Mouse (Mus musculus): Measurements from ENCODE around the gene Col27a1.

The Col27a1 gene

DNA sequence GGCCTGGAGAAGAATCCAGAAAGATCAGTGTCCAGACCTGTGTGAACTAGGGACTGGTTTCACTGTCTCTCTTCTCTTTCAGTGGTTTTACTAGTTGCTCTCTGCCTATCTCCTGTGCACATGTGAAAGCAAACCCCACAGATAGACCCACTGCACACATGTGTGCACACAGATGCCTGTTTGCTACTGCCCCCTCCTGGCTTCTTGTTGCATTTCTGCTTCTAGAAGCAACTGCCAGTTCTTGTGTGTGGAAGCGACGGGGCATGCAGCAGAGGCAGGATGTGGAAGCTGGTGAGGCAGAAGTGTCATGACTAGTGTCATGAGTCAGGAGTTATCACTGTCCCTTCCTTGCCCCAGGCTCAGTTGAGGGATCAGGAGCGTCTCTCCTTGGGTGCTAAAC, 158.1 kb downstream of the Col27a1 start:
- DNase-seq (ENCODE audit: low read depth, low spot score): peak; percentile 46

DNA sequence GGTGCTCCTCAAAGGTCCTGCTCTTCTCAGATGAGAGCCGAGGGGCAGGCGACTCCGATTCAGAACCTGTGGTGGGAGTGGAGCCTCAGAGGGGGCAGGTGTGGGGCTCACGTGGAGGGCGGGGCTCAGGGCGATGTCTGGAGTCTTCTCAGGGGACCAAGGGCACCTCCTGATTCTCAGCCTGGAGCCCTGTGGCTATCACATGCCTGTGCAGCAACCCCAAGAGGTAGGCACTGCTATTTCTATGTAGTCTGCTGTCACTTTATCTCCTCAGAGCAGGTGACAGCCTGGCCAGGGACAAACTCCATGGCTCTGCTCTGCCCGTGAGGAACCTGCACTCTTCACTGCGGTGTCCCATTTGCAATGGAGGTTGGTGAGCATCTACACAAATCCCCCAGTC, 159.6 kb downstream of the Col27a1 start:
- no peak for DNase-seq (ENCODE audit: low read depth, low spot score)

DNA sequence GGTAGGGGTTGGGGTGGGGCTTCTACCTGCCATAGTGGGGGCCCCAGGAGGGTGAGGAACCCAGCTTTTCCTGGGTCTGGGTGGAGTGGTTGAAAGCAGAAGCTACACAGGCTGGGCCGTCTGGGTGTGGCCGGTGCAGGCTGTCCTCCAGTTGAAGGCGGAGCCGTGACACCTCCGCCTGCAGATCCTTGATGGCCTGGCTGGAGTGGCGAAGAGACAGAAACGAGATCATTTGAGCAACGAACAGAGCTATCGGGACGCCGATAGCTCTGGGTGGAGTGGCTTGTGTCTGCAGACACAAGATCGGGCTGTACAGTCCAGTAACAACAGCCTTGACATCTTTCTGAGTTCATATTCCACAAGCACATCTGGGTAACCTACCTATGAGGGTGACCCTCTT, 160.5 kb downstream of the Col27a1 start:
- no peak for DNase-seq (ENCODE audit: low read depth, low spot score)

DNA sequence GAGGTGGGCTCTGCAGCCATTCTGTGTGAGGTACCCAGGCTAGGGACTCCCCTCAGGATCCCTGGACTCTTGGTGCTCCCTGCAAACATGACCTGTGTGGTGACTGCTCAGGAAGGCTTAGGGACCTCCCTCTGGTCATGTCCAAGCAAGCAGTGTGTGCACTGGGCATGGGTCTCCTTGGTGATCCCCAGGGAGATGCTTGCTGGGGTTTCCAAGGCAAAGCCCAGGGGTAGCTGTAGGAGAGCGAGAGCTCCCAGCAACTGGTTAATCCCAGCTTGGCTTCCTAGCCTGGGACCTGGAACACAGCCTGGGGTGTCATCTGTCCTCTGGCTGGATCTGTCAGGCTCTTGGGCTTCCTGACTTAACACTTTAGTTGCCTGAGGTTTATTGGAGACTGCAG, 161.6 kb downstream of the Col27a1 start:
- no peak for DNase-seq (ENCODE audit: low read depth, low spot score)

DNA sequence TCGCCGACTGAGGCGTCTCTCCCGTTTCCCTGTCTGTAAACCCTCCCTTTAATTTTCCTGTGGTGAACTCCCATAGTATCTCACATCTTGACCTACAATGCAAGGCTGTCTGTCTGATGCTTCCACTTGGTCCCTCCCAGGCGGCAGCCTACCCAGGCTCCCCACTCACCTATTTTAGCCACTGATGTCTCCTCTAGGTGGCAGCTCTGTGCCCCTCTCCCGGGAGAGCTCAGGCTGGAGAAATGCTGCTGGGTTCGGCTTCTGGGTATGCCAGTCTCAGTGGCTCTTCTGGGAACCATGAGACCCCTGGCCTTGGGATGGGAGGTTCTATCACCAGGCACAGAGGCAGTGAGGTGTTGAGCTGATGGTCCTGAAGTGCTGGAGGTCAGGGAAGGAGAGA, 163.7 kb downstream of the Col27a1 start:
- DNase-seq (ENCODE audit: low read depth, low spot score): no peak

DNA sequence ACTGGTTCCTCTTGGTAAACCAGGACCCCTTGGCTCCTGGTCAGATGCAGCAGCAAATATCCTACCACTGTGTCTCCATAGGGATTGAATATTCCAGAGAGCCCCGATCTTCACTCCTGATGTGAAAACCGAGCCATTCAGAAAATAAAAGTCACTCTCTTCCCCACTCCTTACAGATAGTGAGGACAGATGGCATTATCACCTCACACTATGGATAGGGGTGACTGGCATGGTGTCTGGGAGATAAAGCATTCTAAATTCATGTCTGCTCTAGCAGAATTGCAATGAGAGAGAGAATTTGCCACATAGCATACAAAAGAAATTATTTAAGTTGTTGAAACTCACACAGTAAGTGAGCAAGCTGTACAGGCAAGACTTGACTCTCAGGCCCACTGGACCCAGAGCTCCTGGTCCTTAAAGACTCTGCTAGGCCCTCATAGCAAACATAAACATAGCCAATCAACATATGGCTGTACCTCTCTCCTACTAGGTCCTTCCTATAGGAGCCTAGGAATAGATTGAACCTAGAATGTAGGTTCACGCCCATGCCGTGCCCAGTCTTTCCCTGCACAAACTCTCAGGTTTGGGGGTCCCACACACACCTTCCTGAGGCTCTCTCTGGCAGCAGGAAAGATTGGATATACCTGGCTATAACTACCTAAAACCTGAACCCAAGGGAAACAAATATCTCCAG, 169.0 kb downstream of the Col27a1 start:
- DNase-seq (ENCODE audit: low read depth, low spot score): no peak

DNA sequence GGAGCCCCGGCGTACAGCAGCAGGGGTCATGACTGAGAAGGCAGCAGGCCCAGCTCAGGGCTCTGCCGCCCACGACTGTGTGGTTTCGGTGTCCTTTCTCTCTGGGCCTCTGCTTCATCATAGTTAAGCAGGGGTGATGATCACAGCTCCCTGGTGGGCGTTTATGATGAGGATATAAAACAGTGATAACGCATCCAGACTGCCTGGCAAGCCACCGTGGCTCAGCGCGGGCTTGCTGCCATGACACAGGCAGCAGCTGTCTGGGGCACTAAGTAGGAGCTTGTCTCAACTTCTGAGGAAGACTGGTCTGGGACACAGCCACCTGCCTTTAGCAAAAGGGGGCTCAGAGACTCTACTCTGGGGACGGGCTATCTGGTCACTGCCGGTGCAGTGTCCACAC, 169.7 kb downstream of the Col27a1 start:
- DNase-seq (ENCODE audit: low read depth, low spot score): no peak

DNA sequence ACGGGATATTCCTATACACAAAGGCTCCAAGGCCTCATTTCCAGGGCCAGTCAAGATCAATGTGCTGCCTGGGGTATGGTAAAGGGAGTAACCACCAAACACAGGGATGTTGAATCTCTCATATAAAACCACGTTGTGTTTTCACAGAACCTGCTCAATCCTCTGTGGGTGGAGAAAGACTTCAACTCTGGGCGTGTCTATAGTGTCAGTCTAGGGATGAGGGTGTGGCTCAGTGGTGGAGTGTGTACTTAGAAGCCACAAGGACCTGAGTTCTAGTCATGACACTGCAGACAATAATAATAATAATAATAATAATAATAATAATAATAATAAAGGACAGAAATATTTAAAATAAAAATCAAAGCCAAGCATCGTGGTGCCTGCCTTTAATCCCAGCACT, 170.5 kb downstream of the Col27a1 start:
- DNase-seq (ENCODE audit: low read depth, low spot score): no peak

Data from R1 (cell line).